In genomic region chr9:91382471-91383255, GRCm38 (mm10) we compare ENCODE assay signal across 12 mouse cellular contexts. TPM values are rescaled to one million over a fixed set of nuclear protein-coding genes. Genes with fewer than 3 reads are reported as not detected.
DNase-seq lines count a peak whose midpoint lies in the region; ATAC-seq lines count a peak whose summit lies in the region.
"Had no signal": no experiment of that assay in that cellular context is flagged by ENCODE, and none has a peak within 500 bp of the region (broad histone marks: within the 10 kb centered on the region; RNA-seq: fewer than 3 reads in every experiment).

No protein-coding gene starts in this region.

- peak overlapping the region; percentile 81 for H3K4me2 ChIP-seq in forebrain, embryonic 12.5 days

- H3K9me3 ChIP-seq in forebrain, embryonic 12.5 days = no peaks in the 10 kb centered on the region
- no peaks in the 10 kb centered on the region for H3K9me3 ChIP-seq in midbrain, embryonic 10.5 days (replicated peaks)
- H3K9me3 ChIP-seq: limb, embryonic 13.5 days had no signal

- H3K4me3 ChIP-seq in forebrain, embryonic 12.5 days (replicated peaks) = peak overlapping the region; percentile 57
- H3K4me3 ChIP-seq in midbrain, embryonic 10.5 days = peak overlapping the region; percentile 75

- H3K36me3 ChIP-seq in forebrain, embryonic 12.5 days (replicated peaks) = no peaks in the 10 kb centered on the region
- no peaks in the 10 kb centered on the region for H3K36me3 ChIP-seq in midbrain, embryonic 10.5 days
- H3K36me3 ChIP-seq: limb, embryonic 13.5 days had no signal

- WGBS in forebrain, embryonic 12.5 days = 3% methylated on average over 24 of the region's 24 CpGs
- 1% methylated on average over 24 of the region's 24 CpGs for WGBS in midbrain, embryonic 10.5 days

- H3K9ac ChIP-seq in forebrain, embryonic 12.5 days = peak overlapping the region; percentile 89

- no peak for ATAC-seq in forebrain, embryonic 12.5 days (ENCODE audit: low FRiP score)
- no peak for ATAC-seq in CD4-positive, CD25-positive, alpha-beta regulatory T cell, adult 4 months

- peaks cover 68% of the 10 kb centered on the region for H3K4me1 ChIP-seq in forebrain, embryonic 12.5 days
- H3K4me1 ChIP-seq in midbrain, embryonic 10.5 days = peaks cover 90% of the 10 kb centered on the region

- H3K27ac ChIP-seq in forebrain, embryonic 12.5 days = peak overlapping the region; percentile 94
- H3K27ac ChIP-seq in midbrain, embryonic 10.5 days (replicated peaks) = peak overlapping the region; percentile 98
- H3K27ac ChIP-seq: limb, embryonic 13.5 days; stomach, postnatal 0 days had no signal

- DNase-seq in retina, postnatal 1 day = peak; percentile 36
- no peak for DNase-seq in retina, embryonic 14.5 days (ENCODE audit: low spot score)
- DNase-seq in midbrain, embryonic 10.5 days (ENCODE audit: low spot score) = peak; percentile 66
- no peak for DNase-seq in gastrocnemius, postnatal 25 days
- no peak for DNase-seq in testis, postnatal 10 days (ENCODE audit: low spot score)
- no peak for DNase-seq in natural killer cell, adult 2 months (ENCODE audit: low spot score in 2 of 2)

- H3K27me3 ChIP-seq in forebrain, embryonic 12.5 days = peaks cover 86% of the 10 kb centered on the region
- peaks cover 100% of the 10 kb centered on the region for H3K27me3 ChIP-seq in midbrain, embryonic 10.5 days (ENCODE audit: low read depth, poor library complexity, severe bottlenecking)

RNA-seq across cellular contexts. Expression of gene Zic1, which starts 17.1 kb away (rescaled TPM):
- polyA plus RNA-seq in forebrain, embryonic 12.5 days (2016; fragmentation: Nextera tagmentation; extraction: Ambion mirVana) = 13.9 and 14.4 TPM in 2 replicates
- polyA plus RNA-seq in midbrain, embryonic 10.5 days (2016; fragmentation: Nextera tagmentation; extraction: Ambion mirVana) = 6.5 and 6.6 TPM in 2 replicates
- 1 to 10 TPM in 1 of 2 experiments, under 1 TPM in 1; 0.08 to 1.9 TPM for total RNA-seq in gastrocnemius, postnatal 25 days (2021)
- polyA plus RNA-seq in CD4-positive, CD25-positive, alpha-beta regulatory T cell, adult 4 months (2017; shearing (Covaris generic)) = not detected
- polyA plus RNA-seq: large intestine, adult 2 months; stomach, postnatal 0 days had no signal

RNA-seq across cellular contexts. Expression of gene Zic4, which starts 20.4 kb away (rescaled TPM):
- 56.4 and 60.5 TPM in 2 replicates for polyA plus RNA-seq in forebrain, embryonic 12.5 days (2016; fragmentation: Nextera tagmentation; extraction: Ambion mirVana)
- polyA plus RNA-seq in midbrain, embryonic 10.5 days (2016; fragmentation: Nextera tagmentation; extraction: Ambion mirVana) = 25.1 and 33.5 TPM in 2 replicates
- not detected for total RNA-seq in gastrocnemius, postnatal 25 days (2021)
- under 1 TPM in 1 of 2 experiments, not detected in 1; 0.24 TPM for polyA plus RNA-seq in CD4-positive, CD25-positive, alpha-beta regulatory T cell, adult 4 months (2017; shearing (Covaris generic))
- polyA plus RNA-seq: heart, embryonic 16.5 days; large intestine, adult 2 months; stomach, postnatal 0 days had no signal

Comparison
In these comparisons a context has a peak if more than half of its experiments do, and no peak if none do; other contexts are left out.
1. DNase-seq: peak in retina, postnatal 1 day (single experiment) and midbrain, embryonic 10.5 days (single experiment); none in retina, embryonic 14.5 days (single experiment), gastrocnemius, postnatal 25 days (single experiment), testis, postnatal 10 days (single experiment) and natural killer cell, adult 2 months (0 of 2).
2. RNA of gene Zic4, which starts 20.4 kb away (polyA plus RNA-seq): 56.4 to 60.5 TPM in forebrain, embryonic 12.5 days and 25.1 to 33.5 TPM in midbrain, embryonic 10.5 days; 0.24 TPM in CD4-positive, CD25-positive, alpha-beta regulatory T cell, adult 4 months; every median in the first group is over 10 times any median in the second.